Mouse (Mus musculus): Measurements from ENCODE around the gene Man1a2.

GRCm38 (mm10) chr3:100604539-100604938 is 80.8 kb downstream of the Man1a2 start:
- TF ChIP-seq CTCF (IDR thresholded peaks at IDR 0.05; ENCODE audit: borderline replicate concordance, insufficient read depth, low read depth, low read length) (no peak), POLR2A (IDR thresholded peaks at IDR 0.05; ENCODE audit: borderline replicate concordance, insufficient read depth, low read length) (no peak)

All from cerebellum, adult 2 months (tissue).